Mouse (Mus musculus): ENCODE data around the gene Fam120a. TPM values are rescaled to one million over a fixed set of nuclear protein-coding genes. Genes with fewer than 3 reads are reported as not detected.

Fam120a gene
- polyA plus RNA-seq, 1 experiment, result 120 TPM

DNA sequence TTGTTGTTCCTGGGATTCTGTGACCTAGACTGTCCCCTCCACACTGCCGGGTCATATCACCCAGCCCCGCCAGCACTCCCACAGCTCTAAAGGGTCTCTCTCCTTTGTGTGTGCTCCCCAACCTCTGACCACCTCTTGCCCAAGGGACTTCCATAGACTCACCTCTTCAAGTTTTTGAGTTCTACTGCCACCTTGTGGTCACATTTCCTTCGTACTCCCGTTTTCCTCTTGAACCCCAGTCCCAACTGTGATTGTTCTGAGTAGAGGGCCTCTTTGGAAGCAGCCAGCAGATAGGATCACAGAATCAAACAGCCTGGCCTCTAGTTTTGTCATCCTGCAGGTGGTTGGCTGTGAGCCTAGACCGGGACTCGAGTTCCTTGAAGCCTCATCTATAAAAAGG, 30.8 kb upstream of the Fam120a start:
- Histone ChIP-seq H3K36me3 (ENCODE audit: control insufficient read depth, insufficient read depth, low read length) (no peaks in the 10 kb centered on the region), H3K27ac (ENCODE audit: control insufficient read depth, insufficient read depth, low read length) (no peak overlapping the region), H3K4me3 (ENCODE audit: control insufficient read depth, insufficient read depth, low read length) (no peak overlapping the region), H3K4me1 (replicated peaks; ENCODE audit: control insufficient read depth, insufficient read depth, low read length) (peaks cover 6% of the 10 kb centered on the region; the same call in 1 of the 2 replicates), H3K27me3 (ENCODE audit: control insufficient read depth, insufficient read depth, low read length) (no peaks in the 10 kb centered on the region)
- WGBS, result 18% methylated on average over 6 of the region's 6 CpGs
- TF ChIP-seq POLR2A (IDR thresholded peaks at IDR 0.05; ENCODE audit: control insufficient read depth, extremely low read depth, insufficient read depth, low read length, poor library complexity) (no peak), CTCF (IDR thresholded peaks at IDR 0.05; ENCODE audit: borderline replicate concordance, control insufficient read depth, extremely low read depth, insufficient read depth, low read length, poor library complexity) (peak; percentile 48; the same call in 1 of the 2 replicates)
- DNase-seq, result peak; percentile 71

GRCm38 (mm10) chr13:48996731-48997130, 28.9 kb upstream of the Fam120a start:
- peaks cover 6% of the 10 kb centered on the region; the same call in 1 of the 2 replicates for H3K4me1 ChIP-seq (replicated peaks; ENCODE audit: control insufficient read depth, insufficient read depth, low read length)
- H3K27me3 ChIP-seq (ENCODE audit: control insufficient read depth, insufficient read depth, low read length), result no peaks in the 10 kb centered on the region
- no peak overlapping the region for H3K27ac ChIP-seq (ENCODE audit: control insufficient read depth, insufficient read depth, low read length)
- DNase-seq, result no peak
- 94% methylated on average over 4 of the region's 4 CpGs for WGBS
- no peak overlapping the region for H3K4me3 ChIP-seq (ENCODE audit: control insufficient read depth, insufficient read depth, low read length)
- no peaks in the 10 kb centered on the region for H3K36me3 ChIP-seq (ENCODE audit: control insufficient read depth, insufficient read depth, low read length)
- TF ChIP-seq CTCF (IDR thresholded peaks at IDR 0.05; ENCODE audit: borderline replicate concordance, control insufficient read depth, extremely low read depth, insufficient read depth, low read length, poor library complexity), result no peak
- TF ChIP-seq POLR2A (IDR thresholded peaks at IDR 0.05; ENCODE audit: control insufficient read depth, extremely low read depth, insufficient read depth, low read length, poor library complexity), result no peak

GRCm38 (mm10) chr13:48994903-48995302, 27.1 kb upstream of the Fam120a start:
- 5% methylated on average over 3 of the region's 3 CpGs for WGBS
- H3K27ac ChIP-seq (ENCODE audit: control insufficient read depth, insufficient read depth, low read length), result peak overlapping the region; percentile 28; the same call in 1 of the 2 replicates
- no peak overlapping the region for H3K4me3 ChIP-seq (ENCODE audit: control insufficient read depth, insufficient read depth, low read length)
- TF ChIP-seq POLR2A (IDR thresholded peaks at IDR 0.05; ENCODE audit: control insufficient read depth, extremely low read depth, insufficient read depth, low read length, poor library complexity) (no peak), CTCF (IDR thresholded peaks at IDR 0.05; ENCODE audit: borderline replicate concordance, control insufficient read depth, extremely low read depth, insufficient read depth, low read length, poor library complexity) (no peak)
- no peaks in the 10 kb centered on the region for H3K36me3 ChIP-seq (ENCODE audit: control insufficient read depth, insufficient read depth, low read length)
- H3K4me1 ChIP-seq (replicated peaks; ENCODE audit: control insufficient read depth, insufficient read depth, low read length), result peaks cover 6% of the 10 kb centered on the region; the same call in 1 of the 2 replicates
- H3K27me3 ChIP-seq (ENCODE audit: control insufficient read depth, insufficient read depth, low read length), result no peaks in the 10 kb centered on the region
- DNase-seq, result peak; percentile 54

DNA sequence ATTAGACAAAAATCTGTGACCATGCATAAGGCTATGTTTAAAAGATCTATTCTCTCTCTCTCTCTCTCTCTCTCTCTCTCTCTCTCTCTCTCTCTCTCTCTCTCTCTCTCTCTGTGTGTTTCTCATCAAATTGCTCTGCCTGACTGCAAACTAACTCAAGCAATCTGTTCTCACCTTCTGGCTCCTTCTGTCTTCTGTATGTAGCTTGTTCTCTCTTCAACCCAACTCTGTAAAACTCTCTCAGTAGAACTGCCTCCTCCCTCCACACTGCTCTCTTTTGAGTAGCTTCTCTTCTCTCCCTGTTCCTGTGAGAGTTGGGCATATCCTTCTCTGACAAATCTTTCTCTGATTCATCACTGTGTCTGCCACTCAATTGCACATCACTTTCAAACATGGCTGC, 25.1 kb upstream of the Fam120a start:
- no peak for TF ChIP-seq POLR2A (IDR thresholded peaks at IDR 0.05; ENCODE audit: control insufficient read depth, extremely low read depth, insufficient read depth, low read length, poor library complexity)
- no peak for DNase-seq

DNA sequence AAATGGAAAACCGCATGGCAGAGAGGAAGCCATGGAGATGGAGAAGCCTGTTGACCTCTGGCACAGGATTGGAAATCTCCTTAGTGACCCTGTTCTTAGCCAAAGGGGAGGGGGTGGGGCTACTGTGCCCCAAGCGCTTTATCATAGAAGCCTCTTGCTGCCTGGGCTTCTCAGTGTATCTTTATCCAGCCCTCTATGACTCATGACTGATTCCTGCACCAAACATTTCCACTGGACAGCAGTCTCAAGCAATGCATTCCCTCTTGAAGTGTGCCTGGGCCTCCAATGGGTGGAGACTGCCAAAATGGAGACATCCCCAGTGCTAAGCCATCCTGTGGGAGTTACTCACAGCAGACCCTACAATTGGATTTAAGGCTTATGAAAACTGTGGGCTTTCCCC, 22.3 kb upstream of the Fam120a start:
- no peak for DNase-seq
- no peaks in the 10 kb centered on the region for H3K27me3 ChIP-seq (ENCODE audit: control insufficient read depth, insufficient read depth, low read length)
- H3K4me1 ChIP-seq (replicated peaks; ENCODE audit: control insufficient read depth, insufficient read depth, low read length), result peaks cover 1% of the 10 kb centered on the region; the same call in 1 of the 2 replicates
- no peak for TF ChIP-seq CTCF (IDR thresholded peaks at IDR 0.05; ENCODE audit: borderline replicate concordance, control insufficient read depth, extremely low read depth, insufficient read depth, low read length, poor library complexity)
- no peak for TF ChIP-seq POLR2A (IDR thresholded peaks at IDR 0.05; ENCODE audit: control insufficient read depth, extremely low read depth, insufficient read depth, low read length, poor library complexity)
- 100% methylated on average over 2 of the region's 2 CpGs for WGBS
- no peak overlapping the region for H3K4me3 ChIP-seq (ENCODE audit: control insufficient read depth, insufficient read depth, low read length)
- H3K36me3 ChIP-seq (ENCODE audit: control insufficient read depth, insufficient read depth, low read length), result no peaks in the 10 kb centered on the region
- H3K27ac ChIP-seq (ENCODE audit: control insufficient read depth, insufficient read depth, low read length), result no peak overlapping the region

More for the DNA sequence above, 25.1 kb upstream of the Fam120a start:
- Histone ChIP-seq H3K36me3 (ENCODE audit: control insufficient read depth, insufficient read depth, low read length) (no peaks in the 10 kb centered on the region), H3K27me3 (ENCODE audit: control insufficient read depth, insufficient read depth, low read length) (no peaks in the 10 kb centered on the region), H3K4me1 (replicated peaks; ENCODE audit: control insufficient read depth, insufficient read depth, low read length) (peaks cover 6% of the 10 kb centered on the region; the same call in 1 of the 2 replicates), H3K4me3 (ENCODE audit: control insufficient read depth, insufficient read depth, low read length) (no peak overlapping the region), H3K27ac (ENCODE audit: control insufficient read depth, insufficient read depth, low read length) (no peak overlapping the region)

DNA sequence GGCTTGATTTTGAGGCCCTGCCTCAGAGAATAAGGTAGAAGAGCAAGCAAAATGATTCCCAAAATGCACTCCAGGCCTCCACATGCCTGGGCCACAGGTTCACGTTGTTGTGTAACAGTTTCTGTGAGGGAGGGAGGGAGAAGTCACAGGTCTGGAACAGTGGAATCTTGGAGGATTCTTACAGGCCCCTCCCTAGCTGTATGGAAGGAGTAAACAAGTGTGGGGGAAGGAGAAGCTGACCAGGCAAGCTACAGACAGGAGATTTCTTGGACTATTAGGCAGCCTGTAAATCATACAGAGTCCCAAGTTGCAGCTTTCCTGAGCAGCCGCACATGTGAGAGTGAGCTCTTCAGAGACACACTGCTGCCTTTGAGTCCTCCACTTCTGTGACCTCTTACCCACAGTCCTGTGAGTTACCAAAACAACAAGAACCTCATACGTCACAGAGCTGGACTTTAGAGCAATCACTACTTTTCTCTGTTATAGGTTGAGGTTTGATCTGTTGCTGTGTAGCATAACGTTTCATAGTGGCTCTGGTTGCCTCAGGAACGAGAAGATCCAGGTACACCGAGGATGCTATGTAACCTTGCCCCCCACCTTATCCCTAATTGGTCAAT, 14.8 kb upstream of the Fam120a start:
- WGBS, result 93% methylated on average over 6 of the region's 6 CpGs
- H3K36me3 ChIP-seq (ENCODE audit: control insufficient read depth, insufficient read depth, low read length), result no peaks in the 10 kb centered on the region
- H3K27me3 ChIP-seq (ENCODE audit: control insufficient read depth, insufficient read depth, low read length), result no peaks in the 10 kb centered on the region
- no peak overlapping the region for H3K4me3 ChIP-seq (ENCODE audit: control insufficient read depth, insufficient read depth, low read length)
- no peak for DNase-seq
- TF ChIP-seq POLR2A (IDR thresholded peaks at IDR 0.05; ENCODE audit: control insufficient read depth, extremely low read depth, insufficient read depth, low read length, poor library complexity) (no peak), CTCF (IDR thresholded peaks at IDR 0.05; ENCODE audit: borderline replicate concordance, control insufficient read depth, extremely low read depth, insufficient read depth, low read length, poor library complexity) (no peak)
- H3K4me1 ChIP-seq (replicated peaks; ENCODE audit: control insufficient read depth, insufficient read depth, low read length), result peaks cover 12% of the 10 kb centered on the region; the same call in 1 of the 2 replicates
- H3K27ac ChIP-seq (ENCODE audit: control insufficient read depth, insufficient read depth, low read length), result no peak overlapping the region
